Mouse (Mus musculus) ES-E14 (cell line): Measurements from ENCODE around the gene Dspp. TPM values are rescaled to one million over a fixed set of nuclear protein-coding genes. Genes with fewer than 3 reads are reported as not detected.

Experiments
- DNase-seq: peaks from one replicate; pipeline ENCODE4 v3.0.0-alpha.2; 2013; ENCODE audit warnings: low read depth, low spot score
- H3K27ac ChIP-seq: 2 replicates; pipeline ENCODE4 v1.5.1; 2012; ENCODE audit warnings: low read depth, mild to moderate bottlenecking, low read length, moderate library complexity, mixed read lengths; ENCODE audit not compliant: poor library complexity, insufficient read depth, severe bottlenecking
- H3K36me3 ChIP-seq: 2 replicates; pipeline ENCODE4 v1.6.1; 2012; ENCODE audit warnings: mild to moderate bottlenecking, low read length, moderate library complexity, mixed read lengths; ENCODE audit not compliant: control insufficient read depth, poor library complexity, insufficient read depth, severe bottlenecking
- H3K4me1 ChIP-seq, 2 experiments: fragments of 150-350 bp in 1 of 2; sonication (generic) in 1 of 2; 2 replicates each; pipeline ENCODE4 v1.6.1; 2012; ENCODE audit warnings: low read length in 2 of 2, mild to moderate bottlenecking in 1 of 2, mixed read lengths in 1 of 2; ENCODE audit not compliant: control insufficient read depth in 2 of 2, insufficient read depth in 2 of 2, poor library complexity in 1 of 2
- H3K4me3 ChIP-seq, 2 experiments: fragments of 150-350 bp in 1 of 2; sonication (generic) in 1 of 2; 2 replicates each; pipeline ENCODE4 v1.5.1; 2012; ENCODE audit warnings: low read length in 2 of 2, low read depth in 1 of 2, mild to moderate bottlenecking in 1 of 2, mixed read lengths in 1 of 2; ENCODE audit not compliant: insufficient read depth in 1 of 2, poor library complexity in 1 of 2, severe bottlenecking in 1 of 2
- H3K9ac ChIP-seq: 2 replicates; pipeline ENCODE4 v1.6.1; 2012; ENCODE audit warnings: low read depth, mild to moderate bottlenecking, low read length, mixed read lengths; ENCODE audit not compliant: poor library complexity, insufficient read depth, severe bottlenecking
- H3K9me3 ChIP-seq: fragments of 150-350 bp; sonication (generic); 2 replicates; pipeline ENCODE4 v1.6.1; 2012; ENCODE audit warnings: low read depth, mild to moderate bottlenecking, low read length; ENCODE audit not compliant: control insufficient read depth, insufficient read depth
- CHD2 ChIP-seq: IDR thresholded peaks from 2 replicates; pipeline ENCODE4 v1.6.1; 2014; ENCODE audit warnings: mild to moderate bottlenecking, low read depth, low read length, inconsistent platforms
- HCFC1 ChIP-seq: IDR thresholded peaks from 2 replicates; pipeline ENCODE4 v1.6.1; 2012; ENCODE audit warnings: low read length, inconsistent platforms, borderline replicate concordance; ENCODE audit not compliant: insufficient read depth
- MAFK ChIP-seq: IDR thresholded peaks from 2 replicates; pipeline ENCODE4 v1.6.1; 2014; ENCODE audit warnings: mild to moderate bottlenecking, low read depth, low read length, inconsistent platforms; ENCODE audit not compliant: insufficient read depth
- ZC3H11A ChIP-seq: IDR thresholded peaks from 2 replicates; pipeline ENCODE4 v1.6.1; 2012; ENCODE audit warnings: low read depth, mild to moderate bottlenecking, inconsistent platforms, low read length, borderline replicate concordance
- ZNF384 ChIP-seq: IDR thresholded peaks from 2 replicates; pipeline ENCODE4 v1.6.1; 2012; ENCODE audit warnings: low read depth, low read length, inconsistent platforms
- in situ Hi-C, 2 experiments: fragments of 600-800 bp; cut with MboI; formaldehyde crosslinking; loops; one replicate each; pipeline ENCODE4 v1.15.1; 2025; ENCODE audit warnings: low sequenced_read_pairs in 2 of 2, inconsistent platforms in 1 of 2; ENCODE audit not compliant: unreplicated experiment in 2 of 2
- total RNA-seq: library from RNA; depleted of rRNA; stranded (reverse); fragments of 300-350 nt; gene quantifications from 2 replicates; pipeline ENCODE4 v1.2.3, GENCODE M21; 2012

Dspp gene
- total RNA-seq, 1 experiment = not detected

DNA sequence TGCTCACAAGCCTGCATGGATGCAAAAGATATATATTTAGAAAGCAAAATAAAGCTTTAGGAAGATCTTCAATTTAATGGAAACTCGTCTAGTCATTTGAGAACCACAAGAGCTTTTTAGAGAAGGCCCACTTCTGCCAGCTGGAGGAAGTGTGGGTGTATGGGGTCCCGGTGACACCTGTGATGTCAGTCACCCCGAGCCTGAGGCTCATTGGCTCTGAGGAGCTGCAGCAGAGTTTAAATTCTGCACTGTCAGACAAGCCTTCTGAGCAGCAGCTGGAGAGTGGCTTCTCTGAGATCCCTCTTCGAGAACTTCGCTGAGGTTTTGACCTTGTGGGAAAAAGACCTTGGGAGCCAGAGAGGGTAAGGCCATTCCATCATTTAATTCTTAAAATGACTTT is 31.8 kb downstream of the Dspp start, which contains the start of gene Dmp1:
Gene Dmp1 (plus strand): TSS at position 263 of the 400 bp plus-strand sequence.
- no peak within 1 kb of the TSS for H3K27ac ChIP-seq
- no peak for TF ChIP-seq ZC3H11A
- no peak for TF ChIP-seq MAFK
- no peak for TF ChIP-seq HCFC1
- TF ChIP-seq ZNF384 = no peak
- no peak for TF ChIP-seq CHD2
- no peak within 1 kb of the TSS for H3K9ac ChIP-seq
- DNase-seq = no peak
- H3K9me3 ChIP-seq = no peaks in the 10 kb centered on the region
- H3K36me3 ChIP-seq = no peaks in the 10 kb centered on the region
- H3K4me3 ChIP-seq = no peak within 1 kb of the TSS
- H3K4me1 ChIP-seq = no peaks in the 10 kb centered on the region
- in situ Hi-C loops = no loop called here

DNA sequence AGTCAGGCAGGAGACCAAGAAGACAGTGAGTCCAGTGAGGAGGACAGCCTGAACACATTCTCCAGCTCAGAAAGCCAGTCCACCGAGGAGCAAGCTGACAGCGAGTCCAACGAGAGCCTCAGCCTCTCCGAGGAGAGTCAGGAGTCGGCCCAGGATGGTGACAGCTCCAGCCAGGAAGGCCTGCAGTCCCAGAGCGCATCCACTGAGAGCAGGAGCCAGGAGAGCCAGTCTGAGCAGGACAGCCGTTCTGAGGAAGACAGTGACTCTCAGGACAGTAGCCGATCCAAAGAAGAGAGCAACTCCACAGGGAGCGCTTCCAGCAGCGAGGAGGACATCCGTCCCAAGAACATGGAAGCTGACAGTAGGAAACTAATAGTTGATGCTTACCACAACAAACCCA is 42.0 kb downstream of the Dspp start:
- in situ Hi-C loops = no loop called here
- TF ChIP-seq HCFC1 (no peak), ZC3H11A (no peak), ZNF384 (no peak)
- Histone ChIP-seq H3K4me3 (no peak overlapping the region), H3K4me1 (no peaks in the 10 kb centered on the region), H3K9ac (no peak overlapping the region), H3K36me3 (no peaks in the 10 kb centered on the region), H3K27ac (no peak overlapping the region), H3K9me3 (no peaks in the 10 kb centered on the region)
- no peak for DNase-seq

DNA sequence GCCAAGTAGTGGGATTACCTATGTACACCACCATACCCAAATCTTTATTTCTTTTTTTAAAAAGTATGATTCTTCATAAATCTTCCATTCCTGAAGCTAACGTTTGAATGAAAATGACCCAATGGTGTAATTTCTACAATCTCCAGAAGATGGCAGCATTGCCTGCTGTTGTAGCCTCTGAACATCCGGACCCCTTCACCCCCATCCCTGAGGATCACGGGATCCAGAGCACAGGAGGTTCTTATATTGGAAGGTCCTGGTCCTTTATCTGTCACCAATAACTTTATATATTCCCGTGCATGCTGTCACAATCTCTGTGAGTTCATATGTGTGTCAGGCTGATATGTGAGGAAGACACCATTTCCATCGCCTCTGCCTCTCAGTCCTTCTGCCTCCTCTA is 48.4 kb downstream of the Dspp start:
- H3K27ac ChIP-seq = no peak overlapping the region
- H3K9me3 ChIP-seq = no peaks in the 10 kb centered on the region
- no peak overlapping the region for H3K9ac ChIP-seq
- in situ Hi-C loops = no loop called here
- H3K4me1 ChIP-seq = no peaks in the 10 kb centered on the region
- TF ChIP-seq ZC3H11A (peak; percentile 68; the same call in 1 of the 2 replicates), ZNF384 (no peak)
- peak; percentile 41 for DNase-seq
- H3K36me3 ChIP-seq = no peaks in the 10 kb centered on the region
- H3K4me3 ChIP-seq = no peak overlapping the region

DNA sequence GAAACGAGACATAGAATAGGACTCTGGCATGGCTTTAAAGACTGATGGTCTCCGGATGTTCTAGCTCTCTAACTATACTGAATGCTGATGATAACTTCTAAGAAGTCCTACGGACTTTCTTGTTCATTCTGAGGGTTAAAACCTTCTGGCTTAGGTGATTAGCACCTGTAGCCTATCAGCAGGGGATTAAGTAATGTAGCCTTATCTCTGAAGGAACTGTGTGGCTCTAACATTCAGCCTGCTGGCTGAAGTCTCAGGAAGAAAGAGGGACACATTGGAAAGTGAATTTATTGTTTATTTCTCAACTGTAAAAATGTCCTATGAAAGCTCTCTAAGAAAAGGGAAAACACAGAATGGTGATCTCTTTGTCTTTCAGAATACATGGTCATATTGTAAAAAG is 53.8 kb downstream of the Dspp start:
- DNase-seq = no peak
- H3K9ac ChIP-seq = no peak overlapping the region
- in situ Hi-C loops = loop anchor here in 1 of 2 experiments (5.0 kb wide), 1 partner anchor 113 kb away; no protein-coding TSS in a partner anchor
- no peaks in the 10 kb centered on the region for H3K36me3 ChIP-seq
- no peak for TF ChIP-seq HCFC1
- TF ChIP-seq ZNF384 = no peak
- no peak for TF ChIP-seq CHD2
- TF ChIP-seq MAFK = no peak
- TF ChIP-seq ZC3H11A = no peak
- no peaks in the 10 kb centered on the region for H3K9me3 ChIP-seq
- H3K4me3 ChIP-seq = no peak overlapping the region
- no peaks in the 10 kb centered on the region for H3K4me1 ChIP-seq
- no peak overlapping the region for H3K27ac ChIP-seq

DNA sequence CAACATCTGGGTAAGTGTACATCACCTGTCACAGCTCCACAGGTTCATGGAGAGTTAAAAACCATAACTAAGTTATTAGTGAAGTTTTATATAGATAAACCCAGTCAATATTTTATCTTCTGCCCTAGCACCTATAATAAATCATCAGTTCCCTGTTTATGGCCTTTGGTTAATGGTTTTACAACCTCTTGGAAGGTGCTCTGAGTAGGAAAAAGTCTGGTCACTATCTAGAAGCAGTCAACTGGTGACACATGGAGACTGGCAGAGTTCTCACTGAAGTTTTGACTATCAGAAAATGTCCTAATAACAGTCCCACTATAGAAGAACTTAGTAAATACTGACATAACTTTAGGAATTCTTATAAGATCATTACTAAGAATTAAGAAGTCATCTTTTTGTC is 54.2 kb downstream of the Dspp start:
- TF ChIP-seq ZNF384 = no peak
- TF ChIP-seq ZC3H11A = no peak
- TF ChIP-seq HCFC1 = no peak
- TF ChIP-seq MAFK = no peak
- TF ChIP-seq CHD2 = no peak
- in situ Hi-C loops = loop anchor here in 1 of 2 experiments (5.0 kb wide), 1 partner anchor 113 kb away; no protein-coding TSS in a partner anchor
- Histone ChIP-seq H3K9me3 (no peaks in the 10 kb centered on the region), H3K4me3 (no peak overlapping the region), H3K27ac (no peak overlapping the region), H3K9ac (no peak overlapping the region), H3K36me3 (no peaks in the 10 kb centered on the region), H3K4me1 (no peaks in the 10 kb centered on the region)
- DNase-seq = no peak
